Mouse (Mus musculus): ENCODE results near the gene Phlpp2. TPM values are rescaled to one million over a fixed set of nuclear protein-coding genes. Genes with fewer than 3 reads are reported as not detected.

Gene Phlpp2
- polyA plus RNA-seq, 1 experiment from 2014 or later = 6.9 TPM

GRCm38 (mm10) chr8:109982386-109983105 is 114.2 kb downstream of the Phlpp2 start:
- H3K27me3 ChIP-seq (ENCODE audit: control insufficient read depth, insufficient read depth, low read length) = no peaks in the 10 kb centered on the region
- no peaks in the 10 kb centered on the region for H3K4me1 ChIP-seq (ENCODE audit: control insufficient read depth, insufficient read depth, low read length)
- no peak overlapping the region for H3K27ac ChIP-seq (ENCODE audit: low read length)
- no peaks in the 10 kb centered on the region for H3K9me3 ChIP-seq (ENCODE audit: control insufficient read depth, low read depth, low read length)
- H3K4me3 ChIP-seq (ENCODE audit: low read depth, low read length) = no peak overlapping the region
- no peaks in the 10 kb centered on the region for H3K36me3 ChIP-seq (ENCODE audit: control insufficient read depth, insufficient read depth, low read length)
- 79% methylated on average over 15 of the region's 15 CpGs for WGBS
- no peak overlapping the region for H3K4me2 ChIP-seq (replicated peaks; ENCODE audit: low read depth, low read length)
- no peak overlapping the region for H3K9ac ChIP-seq (replicated peaks; ENCODE audit: low read depth, low read length)
- ATAC-seq (ENCODE audit: insufficient number of reproducible peaks, insufficient read depth, low FRiP score, low read depth) = no peak

- Histone ChIP-seq H3K4me1 (ENCODE audit: control insufficient read depth, insufficient read depth, low read length) (no peaks in the 10 kb centered on the region), H3K27me3 (ENCODE audit: control insufficient read depth, insufficient read depth, low read length) (no peaks in the 10 kb centered on the region), H3K9ac (replicated peaks; ENCODE audit: low read depth, low read length) (no peak overlapping the region), H3K4me2 (replicated peaks; ENCODE audit: low read depth, low read length) (no peak overlapping the region), H3K9me3 (ENCODE audit: control insufficient read depth, low read depth, low read length) (no peaks in the 10 kb centered on the region), H3K4me3 (ENCODE audit: low read depth, low read length) (no peak overlapping the region), H3K27ac (ENCODE audit: low read length) (no peak overlapping the region), H3K36me3 (ENCODE audit: control insufficient read depth, insufficient read depth, low read length) (no peaks in the 10 kb centered on the region)
- WGBS = 35% methylated on average over 5 of the region's 5 CpGs
- ATAC-seq (ENCODE audit: insufficient number of reproducible peaks, insufficient read depth, low FRiP score, low read depth) = no peak
Observed at GRCm38 (mm10) chr8:109983944-109984343, 115.6 kb downstream of the Phlpp2 start.

DNA sequence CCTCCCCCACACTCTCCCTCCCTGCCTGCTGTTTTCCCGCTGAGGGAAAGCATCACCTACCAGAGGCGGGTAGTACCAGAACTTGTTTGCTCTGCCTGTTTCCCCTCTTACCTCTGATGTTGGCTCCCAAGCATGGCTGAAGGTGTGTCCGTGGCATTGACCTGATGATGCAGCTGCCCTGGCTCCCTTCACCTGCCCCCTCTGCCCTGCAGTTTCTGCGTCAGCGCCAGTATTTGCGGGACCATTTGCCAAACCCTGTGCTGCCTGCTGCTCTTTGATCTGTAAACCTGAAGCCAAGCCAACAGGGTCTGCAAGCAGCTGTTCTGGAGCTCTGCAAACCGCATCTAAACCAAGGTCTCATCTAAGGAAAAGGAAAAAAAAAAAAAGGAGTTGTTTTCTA is 118.0 kb downstream of the Phlpp2 start:
- Histone ChIP-seq H3K36me3 (ENCODE audit: control insufficient read depth, insufficient read depth, low read length) (no peaks in the 10 kb centered on the region), H3K4me1 (ENCODE audit: control insufficient read depth, insufficient read depth, low read length) (no peaks in the 10 kb centered on the region), H3K9me3 (ENCODE audit: control insufficient read depth, low read depth, low read length) (no peaks in the 10 kb centered on the region), H3K27ac (ENCODE audit: low read length) (no peak overlapping the region), H3K9ac (replicated peaks; ENCODE audit: low read depth, low read length) (no peak overlapping the region), H3K4me2 (replicated peaks; ENCODE audit: low read depth, low read length) (no peak overlapping the region), H3K27me3 (ENCODE audit: control insufficient read depth, insufficient read depth, low read length) (no peaks in the 10 kb centered on the region), H3K4me3 (ENCODE audit: low read depth, low read length) (no peak overlapping the region)
- 45% methylated on average over 7 of the region's 7 CpGs for WGBS
- ATAC-seq (ENCODE audit: insufficient number of reproducible peaks, insufficient read depth, low FRiP score, low read depth) = no peak

DNA sequence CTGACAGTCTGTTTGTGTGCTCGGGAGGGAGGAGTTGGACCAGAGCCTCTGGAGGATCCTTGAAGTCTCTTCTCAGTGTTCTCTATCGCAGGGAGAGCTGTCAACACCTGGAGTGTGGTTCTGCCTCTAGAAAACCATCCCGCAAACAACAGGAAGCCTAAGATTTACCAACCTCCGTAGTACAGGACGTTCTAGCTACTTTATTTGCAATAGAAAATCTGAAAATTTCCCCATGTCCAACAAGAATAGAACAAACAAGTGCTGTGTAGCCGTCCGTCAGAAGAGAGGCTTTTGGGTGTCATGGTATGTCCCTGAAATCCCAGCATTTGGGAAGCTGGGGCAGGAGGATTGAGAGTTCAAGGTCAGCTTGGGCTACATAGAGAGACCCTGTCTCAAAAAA is 119.4 kb downstream of the Phlpp2 start:
- Histone ChIP-seq H3K27me3 (ENCODE audit: control insufficient read depth, insufficient read depth, low read length) (no peaks in the 10 kb centered on the region), H3K9ac (replicated peaks; ENCODE audit: low read depth, low read length) (no peak overlapping the region), H3K9me3 (ENCODE audit: control insufficient read depth, low read depth, low read length) (no peaks in the 10 kb centered on the region), H3K36me3 (ENCODE audit: control insufficient read depth, insufficient read depth, low read length) (no peaks in the 10 kb centered on the region), H3K27ac (ENCODE audit: low read length) (no peak overlapping the region), H3K4me2 (replicated peaks; ENCODE audit: low read depth, low read length) (no peak overlapping the region), H3K4me1 (ENCODE audit: control insufficient read depth, insufficient read depth, low read length) (no peaks in the 10 kb centered on the region), H3K4me3 (ENCODE audit: low read depth, low read length) (no peak overlapping the region)
- ATAC-seq (ENCODE audit: insufficient number of reproducible peaks, insufficient read depth, low FRiP score, low read depth) = no peak
- WGBS = 77% methylated on average over 7 of the region's 7 CpGs

DNA sequence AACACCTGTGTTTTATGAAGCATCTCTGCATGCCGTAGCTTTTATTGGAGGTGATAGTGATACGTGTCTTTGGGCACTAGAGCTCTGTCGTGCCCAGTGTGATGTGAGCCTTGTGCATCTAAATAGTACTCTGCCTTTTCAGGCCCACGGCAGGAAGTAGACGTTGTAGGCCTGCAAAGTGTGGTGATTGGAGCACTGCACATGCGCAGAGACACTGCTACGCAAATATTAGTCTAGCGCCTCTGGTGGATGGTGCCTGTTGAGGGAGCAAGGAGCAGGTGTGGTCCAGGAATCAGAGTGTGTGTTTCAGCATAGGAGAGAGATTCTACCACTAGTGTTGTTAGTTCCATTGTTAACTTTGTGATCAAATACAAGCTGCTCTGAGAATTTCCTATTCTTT is 120.8 kb downstream of the Phlpp2 start:
- no peaks in the 10 kb centered on the region for H3K27me3 ChIP-seq (ENCODE audit: control insufficient read depth, insufficient read depth, low read length)
- H3K4me1 ChIP-seq (ENCODE audit: control insufficient read depth, insufficient read depth, low read length) = no peaks in the 10 kb centered on the region
- no peaks in the 10 kb centered on the region for H3K36me3 ChIP-seq (ENCODE audit: control insufficient read depth, insufficient read depth, low read length)
- H3K27ac ChIP-seq (ENCODE audit: low read length) = no peak overlapping the region
- H3K9ac ChIP-seq (replicated peaks; ENCODE audit: low read depth, low read length) = no peak overlapping the region
- ATAC-seq (ENCODE audit: insufficient number of reproducible peaks, insufficient read depth, low FRiP score, low read depth) = no peak
- H3K9me3 ChIP-seq (ENCODE audit: control insufficient read depth, low read depth, low read length) = no peaks in the 10 kb centered on the region
- WGBS = 89% methylated on average over 8 of the region's 8 CpGs
- no peak overlapping the region for H3K4me3 ChIP-seq (ENCODE audit: low read depth, low read length)
- no peak overlapping the region for H3K4me2 ChIP-seq (replicated peaks; ENCODE audit: low read depth, low read length)

- H3K4me1 ChIP-seq (ENCODE audit: control insufficient read depth, insufficient read depth, low read length) = no peaks in the 10 kb centered on the region
- no peak within 1 kb of the TSS for H3K4me2 ChIP-seq (replicated peaks; ENCODE audit: low read depth, low read length)
- H3K9ac ChIP-seq (replicated peaks; ENCODE audit: low read depth, low read length) = no peak within 1 kb of the TSS
- WGBS = 76% methylated on average over 8 of the region's 8 CpGs
- no peaks in the 10 kb centered on the region for H3K27me3 ChIP-seq (ENCODE audit: control insufficient read depth, insufficient read depth, low read length)
- H3K36me3 ChIP-seq (ENCODE audit: control insufficient read depth, insufficient read depth, low read length) = no peaks in the 10 kb centered on the region
- H3K9me3 ChIP-seq (ENCODE audit: control insufficient read depth, low read depth, low read length) = no peaks in the 10 kb centered on the region
- no peak for ATAC-seq (ENCODE audit: insufficient number of reproducible peaks, insufficient read depth, low FRiP score, low read depth)
- no peak within 1 kb of the TSS for H3K4me3 ChIP-seq (ENCODE audit: low read depth, low read length)
- H3K27ac ChIP-seq (ENCODE audit: low read length) = no peak within 1 kb of the TSS
Observed at GRCm38 (mm10) chr8:109990224-109990623, 121.9 kb downstream of the Phlpp2 start, which contains the start of gene Tat. TSS of gene Tat (plus strand) at chr8:109990437.

GRCm38 (mm10) chr8:109992166-109992565 is 123.8 kb downstream of the Phlpp2 start:
- H3K4me3 ChIP-seq (ENCODE audit: low read depth, low read length) = no peak overlapping the region
- no peaks in the 10 kb centered on the region for H3K4me1 ChIP-seq (ENCODE audit: control insufficient read depth, insufficient read depth, low read length)
- no peak overlapping the region for H3K4me2 ChIP-seq (replicated peaks; ENCODE audit: low read depth, low read length)
- WGBS = 85% methylated on average over 5 of the region's 5 CpGs
- ATAC-seq (ENCODE audit: insufficient number of reproducible peaks, insufficient read depth, low FRiP score, low read depth) = no peak
- no peaks in the 10 kb centered on the region for H3K9me3 ChIP-seq (ENCODE audit: control insufficient read depth, low read depth, low read length)
- no peak overlapping the region for H3K27ac ChIP-seq (ENCODE audit: low read length)
- no peak overlapping the region for H3K9ac ChIP-seq (replicated peaks; ENCODE audit: low read depth, low read length)
- no peaks in the 10 kb centered on the region for H3K27me3 ChIP-seq (ENCODE audit: control insufficient read depth, insufficient read depth, low read length)
- H3K36me3 ChIP-seq (ENCODE audit: control insufficient read depth, insufficient read depth, low read length) = no peaks in the 10 kb centered on the region

GRCm38 (mm10) chr8:109992951-109993350 is 124.6 kb downstream of the Phlpp2 start:
- Histone ChIP-seq H3K9ac (replicated peaks; ENCODE audit: low read depth, low read length) (no peak overlapping the region), H3K36me3 (ENCODE audit: control insufficient read depth, insufficient read depth, low read length) (no peaks in the 10 kb centered on the region), H3K4me2 (replicated peaks; ENCODE audit: low read depth, low read length) (no peak overlapping the region), H3K4me1 (ENCODE audit: control insufficient read depth, insufficient read depth, low read length) (no peaks in the 10 kb centered on the region), H3K4me3 (ENCODE audit: low read depth, low read length) (no peak overlapping the region), H3K27me3 (ENCODE audit: control insufficient read depth, insufficient read depth, low read length) (no peaks in the 10 kb centered on the region), H3K9me3 (ENCODE audit: control insufficient read depth, low read depth, low read length) (no peaks in the 10 kb centered on the region), H3K27ac (ENCODE audit: low read length) (no peak overlapping the region)
- 69% methylated on average over 1 of the region's 1 CpGs for WGBS
- no peak for ATAC-seq (ENCODE audit: insufficient number of reproducible peaks, insufficient read depth, low FRiP score, low read depth)
